Mouse (Mus musculus): ENCODE measurements at regions not wholly inside any gene's neighbourhood (a gene's known extent, or its start where the extent isn't known, plus 50 kb on each side); places are given as distances from the start of the nearest gene placed in this dataset.

DNA sequence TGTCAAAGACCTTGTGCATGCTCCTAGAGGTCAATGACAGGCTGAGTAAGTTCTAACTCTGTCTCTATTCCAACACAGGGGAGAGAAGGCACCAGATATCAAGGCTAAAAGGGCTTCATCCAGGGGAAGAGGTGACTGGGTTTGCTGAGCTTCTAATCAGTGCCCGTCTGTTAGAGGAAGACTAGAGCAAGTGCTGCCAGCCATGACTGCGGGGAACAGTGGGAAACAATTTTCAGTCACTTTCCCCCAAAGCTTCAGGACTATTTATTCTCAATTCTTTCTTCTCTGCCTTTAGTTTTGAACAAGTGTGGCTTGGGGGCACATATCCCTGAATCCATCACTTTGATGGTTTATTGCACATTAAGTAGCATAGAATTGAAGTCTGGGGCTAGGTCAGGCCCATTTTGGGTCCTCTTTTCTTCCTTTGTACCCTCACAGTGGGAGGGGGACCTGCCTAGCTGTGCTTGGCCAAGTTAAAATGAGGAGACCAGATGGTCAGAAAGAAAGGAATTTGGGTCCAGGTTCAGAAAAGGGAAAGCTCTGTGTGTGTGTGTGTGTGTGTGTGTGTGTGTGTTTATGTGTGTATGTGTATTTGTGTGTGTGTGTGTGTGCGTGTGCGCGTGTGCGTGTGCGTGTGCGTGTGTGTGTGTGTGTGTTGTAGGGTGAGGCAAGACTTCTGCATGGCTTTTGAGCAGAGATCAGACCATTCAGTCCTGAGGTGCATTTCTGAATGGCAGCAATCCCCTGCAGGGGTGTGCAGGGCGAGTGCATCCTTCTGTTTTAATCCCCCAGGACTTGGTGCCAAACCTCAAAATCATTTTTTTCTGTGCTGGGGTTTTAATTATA is 337.2 kb downstream of the 1500009L16Rik start:
- TF ChIP-seq EP300 (optimal IDR thresholded peaks at IDR 0.05): no peak
- TF ChIP-seq CTCF (IDR thresholded peaks at IDR 0.05; ENCODE audit: low read depth): no peak
